Mouse (Mus musculus) heart, postnatal 0 days (tissue): ENCODE data around the gene Scarb2.

Source experiments
- CTCF ChIP-seq: IDR thresholded peaks from 2 replicates; pipeline ENCODE4 v1.5.1; 2016; ENCODE audit warnings: antibody characterized with exemption, control low read depth, low read depth
- EP300 ChIP-seq: IDR thresholded peaks from 2 replicates; pipeline ENCODE4 v1.6.1; 2016; ENCODE audit warnings: antibody characterized with exemption, low read depth

GRCm38 (mm10) chr5:92469201-92470130 lies 37.2 kb downstream of the Scarb2 start:
- TF ChIP-seq CTCF (no peak), EP300 (no peak)
